Mouse (Mus musculus) testis, postnatal 14 days (tissue): ENCODE measurements around the gene Rhbdd2.

ENCODE experiments used
- DNase-seq: peaks from one replicate; pipeline ENCODE4 v3.0.0; 2021; ENCODE audit warnings: low spot score

The Rhbdd2 gene

GRCm38 (mm10) chr5:135645330-135645729 lies 12.9 kb downstream of the Rhbdd2 start:
- DNase-seq: no peak

- no peak for DNase-seq
Measured at GRCm38 (mm10) chr5:135646038-135646437, 13.6 kb downstream of the Rhbdd2 start.

GRCm38 (mm10) chr5:135648461-135649308 lies 16.3 kb downstream of the Rhbdd2 start:
- DNase-seq: no peak

- no peak for DNase-seq
Measured at GRCm38 (mm10) chr5:135649309-135649633, 16.9 kb downstream of the Rhbdd2 start.

GRCm38 (mm10) chr5:135651536-135651935 lies 19.1 kb downstream of the Rhbdd2 start:
- DNase-seq: no peak

- no peak for DNase-seq
Measured at GRCm38 (mm10) chr5:135653209-135653608, 20.8 kb downstream of the Rhbdd2 start.

- DNase-seq: no peak
Measured at GRCm38 (mm10) chr5:135656046-135656445, 23.6 kb downstream of the Rhbdd2 start.

GRCm38 (mm10) chr5:135657128-135657527 lies 24.7 kb downstream of the Rhbdd2 start:
- DNase-seq: no peak

- DNase-seq: no peak
Measured at GRCm38 (mm10) chr5:135657703-135658373, 25.4 kb downstream of the Rhbdd2 start.

- DNase-seq: no peak
Measured at GRCm38 (mm10) chr5:135659956-135660355, 27.5 kb downstream of the Rhbdd2 start.

GRCm38 (mm10) chr5:135660535-135660934 lies 28.1 kb downstream of the Rhbdd2 start:
- DNase-seq: no peak

- no peak for DNase-seq
Measured at GRCm38 (mm10) chr5:135666890-135667289, 34.5 kb downstream of the Rhbdd2 start.

- no peak for DNase-seq
Measured at GRCm38 (mm10) chr5:135668071-135668470, 35.7 kb downstream of the Rhbdd2 start.

GRCm38 (mm10) chr5:135669741-135670275 lies 37.4 kb downstream of the Rhbdd2 start, which contains the start of gene Por:
Por (plus strand) TSS chr5:135670033.
- no peak for DNase-seq

GRCm38 (mm10) chr5:135670881-135671280 lies 38.5 kb downstream of the Rhbdd2 start:
- DNase-seq: no peak

GRCm38 (mm10) chr5:135672509-135672908 lies 40.1 kb downstream of the Rhbdd2 start:
- DNase-seq: no peak

GRCm38 (mm10) chr5:135672980-135673379 lies 40.6 kb downstream of the Rhbdd2 start:
- DNase-seq: no peak

GRCm38 (mm10) chr5:135674349-135674775 lies 41.9 kb downstream of the Rhbdd2 start:
- no peak for DNase-seq

- peak; percentile 79 for DNase-seq
Measured at GRCm38 (mm10) chr5:135674821-135675220, 42.4 kb downstream of the Rhbdd2 start.

- DNase-seq: no peak
Measured at GRCm38 (mm10) chr5:135676696-135677095, 44.3 kb downstream of the Rhbdd2 start.

- DNase-seq: no peak
Measured at GRCm38 (mm10) chr5:135677251-135677650, 44.8 kb downstream of the Rhbdd2 start.

GRCm38 (mm10) chr5:135678481-135678880 lies 46.1 kb downstream of the Rhbdd2 start:
- DNase-seq: no peak

GRCm38 (mm10) chr5:135680967-135681545 lies 48.6 kb downstream of the Rhbdd2 start:
- no peak for DNase-seq
